Mouse (Mus musculus): ENCODE measurements around the gene St3gal3. TPM values are rescaled to one million over a fixed set of nuclear protein-coding genes. Genes with fewer than 3 reads are reported as not detected.

St3gal3 gene
- total RNA-seq, 2 experiments from 2014 or later: 41.9 to 42.1 TPM

- no peak overlapping the region for H3K27ac ChIP-seq
- no peak overlapping the region for H3K4me3 ChIP-seq
- TF ChIP-seq CTCF (conservative IDR thresholded peaks at IDR 0.05): no peak
- DNase-seq (ENCODE audit: low spot score in 2 of 2): no peak
Measured at GRCm38 (mm10) chr4:117890031-117890430, 244.7 kb downstream of the St3gal3 start.

- H3K4me3 ChIP-seq: no peak overlapping the region
- no peak for DNase-seq (ENCODE audit: low spot score in 2 of 2)
- H3K27ac ChIP-seq: no peak overlapping the region
- TF ChIP-seq CTCF (conservative IDR thresholded peaks at IDR 0.05): no peak
Measured at GRCm38 (mm10) chr4:117889471-117889870, 245.2 kb downstream of the St3gal3 start.

GRCm38 (mm10) chr4:117887920-117888319 lies 246.8 kb downstream of the St3gal3 start:
- TF ChIP-seq CTCF (conservative IDR thresholded peaks at IDR 0.05): no peak
- Histone ChIP-seq H3K4me3 (peak overlapping the region; percentile 64), H3K27ac (peak overlapping the region; percentile 97; the same call in 1 of the 2 replicates)
- DNase-seq (ENCODE audit: low spot score in 2 of 2): no peak

GRCm38 (mm10) chr4:117887133-117887532 lies 247.6 kb downstream of the St3gal3 start, which contains the start of gene Atp6v0b:
Gene Atp6v0b, minus strand, starts transcription at chr4:117887333.
- no peak for TF ChIP-seq CTCF (conservative IDR thresholded peaks at IDR 0.05)
- Histone ChIP-seq H3K4me3 (peak within 1 kb of the TSS; percentile 64), H3K27ac (peak within 1 kb of the TSS; percentile 97)
- DNase-seq (ENCODE audit: low spot score in 2 of 2): peak; percentile 94 to 98

- no peak for TF ChIP-seq CTCF (conservative IDR thresholded peaks at IDR 0.05)
- Histone ChIP-seq H3K27ac (peak overlapping the region; percentile 97), H3K4me3 (peak overlapping the region; percentile 64)
- DNase-seq (ENCODE audit: low spot score in 2 of 2): no peak
Measured at GRCm38 (mm10) chr4:117886644-117887043, 248.1 kb downstream of the St3gal3 start.

GRCm38 (mm10) chr4:117885994-117886393 lies 248.7 kb downstream of the St3gal3 start:
- Histone ChIP-seq H3K4me3 (peak overlapping the region; percentile 64), H3K27ac (no peak overlapping the region)
- no peak for DNase-seq (ENCODE audit: low spot score in 2 of 2)
- TF ChIP-seq CTCF (conservative IDR thresholded peaks at IDR 0.05): no peak

GRCm38 (mm10) chr4:117885093-117885492 lies 249.6 kb downstream of the St3gal3 start:
- no peak for TF ChIP-seq CTCF (conservative IDR thresholded peaks at IDR 0.05)
- Histone ChIP-seq H3K4me3 (no peak overlapping the region), H3K27ac (no peak overlapping the region)
- DNase-seq (ENCODE audit: low spot score in 2 of 2): no peak

GRCm38 (mm10) chr4:117884146-117884545 lies 250.6 kb downstream of the St3gal3 start:
- no peak for TF ChIP-seq CTCF (conservative IDR thresholded peaks at IDR 0.05)
- H3K27ac ChIP-seq: peak overlapping the region; percentile 93
- no peak for DNase-seq (ENCODE audit: low spot score in 2 of 2)
- H3K4me3 ChIP-seq: no peak overlapping the region

GRCm38 (mm10) chr4:117882701-117883691 lies 251.7 kb downstream of the St3gal3 start, which contains the start of gene B4galt2:
Gene B4galt2, minus strand, starts transcription at chr4:117883487.
- DNase-seq (ENCODE audit: low spot score in 2 of 2): peak; percentile 46 to 70
- H3K4me3 ChIP-seq: peak within 1 kb of the TSS; percentile 69
- TF ChIP-seq CTCF (conservative IDR thresholded peaks at IDR 0.05): peak; percentile 57
- peak within 1 kb of the TSS; percentile 93 for H3K27ac ChIP-seq

Other genes starting within 250 kb of the St3gal3 start
- gene Atp6v0b, start 247.6 kb downstream of the St3gal3 start, total RNA-seq (2021): 100 to 1,000 TPM; 411 to 424 TPM
- gene Dph2, start 242.9 kb downstream of the St3gal3 start, total RNA-seq (2021): 10 to 100 TPM; 10.1 to 12.1 TPM
- 100 to 1,000 TPM; 133 to 138 TPM for gene Ipo13, start 219.9 kb downstream of the St3gal3 start, total RNA-seq (2021)
- 1 to 10 TPM; 1.8 to 1.9 TPM for gene Artn, start 205.2 kb downstream of the St3gal3 start, total RNA-seq (2021)
- 10 to 100 TPM; 48.8 to 50.1 TPM for gene Kdm4a, start 45.1 kb upstream of the St3gal3 start, total RNA-seq (2021)
- gene Ptprf, start 156.5 kb upstream of the St3gal3 start, total RNA-seq (2021): 10 to 100 TPM; 69.8 to 73.0 TPM